Mouse (Mus musculus): ENCODE results near the gene Trpv3.

GRCm38 (mm10) chr11:73220651-73221050, 46.5 kb upstream of the Trpv3 start:
- TF ChIP-seq POLR2A (IDR thresholded peaks at IDR 0.05; ENCODE audit: low read depth, low read length) (no peak), CTCF (IDR thresholded peaks at IDR 0.05; ENCODE audit: extremely low read depth, insufficient read length, insufficient replicate concordance, low read depth, low read length) (no peak)
